Mouse (Mus musculus) olfactory bulb, adult 2 months (tissue): ENCODE measurements around the gene Gtf3c4. TPM values are rescaled to one million over a fixed set of nuclear protein-coding genes. Genes with fewer than 3 reads are reported as not detected.

ENCODE experiments used
- H3K27ac ChIP-seq: fragments of 200-500 bp; 2 replicates; pipeline ENCODE4 v1.5.1; 2012; ENCODE audit warnings: low read depth, low read length; ENCODE audit not compliant: insufficient read depth
- H3K4me1 ChIP-seq: fragments of 200-500 bp; 2 replicates; pipeline ENCODE4 v1.6.1; 2012; ENCODE audit warnings: low read length; ENCODE audit not compliant: control insufficient read depth, insufficient read depth
- H3K4me3 ChIP-seq: fragments of 200-500 bp; 2 replicates; pipeline ENCODE4 v1.5.1; 2012; ENCODE audit warnings: mild to moderate bottlenecking, low read depth, low read length, moderate library complexity; ENCODE audit not compliant: insufficient read depth
- CTCF ChIP-seq: fragments of 200-500 bp; IDR thresholded peaks from 2 replicates; pipeline ENCODE4 v1.5.1; 2012; ENCODE audit warnings: low read depth, mild to moderate bottlenecking, low read length, moderate library complexity; ENCODE audit not compliant: insufficient read depth
- POLR2A ChIP-seq: fragments of 200-500 bp; IDR thresholded peaks from 2 replicates; pipeline ENCODE4 v1.6.1; 2012; ENCODE audit warnings: mild to moderate bottlenecking, low read depth, low read length, moderate library complexity; ENCODE audit not compliant: insufficient read depth
- WGBS: fragments of 180-500 bp; shearing (Covaris S2); methylation state at CpG from one replicate; pipeline ENCODE4 v1.1.7; 2018; 5-methylcytosine and 5-hydroxymethylcytosine counted together
- polyA plus RNA-seq: library from polyadenylated mRNA; stranded (reverse); fragments of >200 nt; gene quantifications from 2 replicates; pipeline ENCODE4 v1.2.4, GENCODE M21; 2012; ENCODE audit warnings: low replicate concordance; ENCODE audit not compliant: missing spikeins, insufficient read depth, insufficient read length

The Gtf3c4 gene
- polyA plus RNA-seq, 1 experiment = not detected

DNA sequence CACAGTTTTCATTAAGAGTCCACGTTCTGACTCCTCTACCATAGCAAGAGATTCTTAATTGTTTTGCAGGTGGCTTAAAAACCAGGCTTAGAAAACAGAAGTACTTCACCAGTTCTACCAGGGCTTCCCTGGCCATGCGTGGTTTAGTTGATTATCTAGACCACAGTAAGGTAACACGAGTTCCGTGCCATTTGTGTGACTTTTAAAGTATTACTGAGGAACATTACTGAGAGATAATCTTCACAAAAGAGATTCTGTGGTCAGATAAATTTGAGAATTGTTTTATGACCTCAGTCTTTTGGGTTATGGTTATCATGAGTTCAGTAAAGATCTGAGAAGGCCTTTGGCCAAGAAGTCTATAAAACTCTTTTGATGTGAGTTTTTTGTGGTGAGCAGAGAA is 19.1 kb upstream of the Gtf3c4 start:
- no peak overlapping the region for H3K4me3 ChIP-seq
- no peak overlapping the region for H3K27ac ChIP-seq
- TF ChIP-seq CTCF = no peak
- no peak for TF ChIP-seq POLR2A
- 93% methylated on average over 4 of the region's 4 CpGs for WGBS
- H3K4me1 ChIP-seq = no peaks in the 10 kb centered on the region

DNA sequence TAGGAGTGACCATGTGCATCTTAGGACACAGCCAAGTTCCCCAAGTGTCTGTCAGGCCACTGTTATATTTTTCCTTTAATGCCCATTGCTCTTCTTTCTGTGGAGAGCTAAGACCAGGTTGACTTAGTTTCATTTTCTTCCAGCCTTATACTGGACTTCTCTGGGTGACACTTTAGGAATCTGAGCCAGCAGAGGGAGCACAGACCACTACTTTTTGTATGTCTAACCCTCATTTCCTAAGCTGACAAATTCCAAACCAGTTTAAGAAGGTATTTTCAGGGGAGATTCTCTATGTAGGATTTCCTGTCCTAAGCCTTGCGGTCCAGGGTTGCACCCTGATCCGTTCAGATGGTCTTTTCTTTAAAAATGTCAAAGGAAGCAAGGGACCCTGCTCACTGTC is 15.6 kb upstream of the Gtf3c4 start:
- TF ChIP-seq CTCF = no peak
- TF ChIP-seq POLR2A = no peak
- Histone ChIP-seq H3K4me1 (no peaks in the 10 kb centered on the region), H3K4me3 (no peak overlapping the region), H3K27ac (no peak overlapping the region)
- WGBS = 92% methylated on average over 2 of the region's 2 CpGs

DNA sequence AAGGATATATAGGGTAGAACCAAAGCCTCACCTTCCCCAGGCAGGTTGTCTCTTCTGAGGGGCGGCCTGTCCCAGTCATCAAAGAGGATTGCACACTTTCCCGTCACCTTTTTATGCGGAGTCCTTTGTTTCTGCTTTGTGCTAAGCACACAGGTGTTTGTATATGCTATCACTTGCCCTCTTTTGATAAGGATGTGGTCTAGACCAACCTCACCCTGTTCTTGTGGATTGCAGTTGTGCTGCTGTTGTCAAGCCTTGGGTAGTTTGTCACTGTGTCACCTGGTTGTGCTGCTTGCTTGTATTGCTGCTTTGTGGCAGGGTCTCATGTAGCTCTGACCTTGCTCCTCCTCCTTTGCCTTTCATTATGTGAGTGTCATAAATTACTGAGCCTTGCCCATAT is 12.4 kb upstream of the Gtf3c4 start:
- TF ChIP-seq CTCF = no peak
- no peak for TF ChIP-seq POLR2A
- Histone ChIP-seq H3K4me3 (no peak overlapping the region), H3K27ac (no peak overlapping the region), H3K4me1 (no peaks in the 10 kb centered on the region)
- WGBS = 92% methylated on average over 3 of the region's 3 CpGs

DNA sequence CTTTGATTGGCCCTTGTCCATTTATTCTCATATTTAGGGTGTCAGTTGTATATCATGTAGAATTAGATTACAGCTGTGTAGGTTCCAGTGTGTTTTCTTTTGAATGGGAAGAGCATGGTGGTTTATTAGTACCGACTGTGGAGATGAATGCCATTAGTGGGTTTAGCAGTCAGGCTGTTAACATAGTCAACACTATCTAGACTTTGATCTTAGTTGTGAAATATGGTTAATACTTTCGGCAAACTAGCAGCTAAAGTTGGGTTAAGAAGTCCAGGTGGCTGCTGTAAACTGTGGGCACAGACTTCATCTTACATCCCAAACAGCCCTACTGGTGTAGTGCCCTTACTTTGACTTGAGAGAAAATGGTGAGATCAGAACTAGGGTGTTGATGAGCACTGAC is 8.7 kb upstream of the Gtf3c4 start:
- TF ChIP-seq CTCF = no peak
- no peak for TF ChIP-seq POLR2A
- no peak overlapping the region for H3K4me3 ChIP-seq
- H3K4me1 ChIP-seq = no peaks in the 10 kb centered on the region
- H3K27ac ChIP-seq = no peak overlapping the region
- 97% methylated on average over 2 of the region's 2 CpGs for WGBS

DNA sequence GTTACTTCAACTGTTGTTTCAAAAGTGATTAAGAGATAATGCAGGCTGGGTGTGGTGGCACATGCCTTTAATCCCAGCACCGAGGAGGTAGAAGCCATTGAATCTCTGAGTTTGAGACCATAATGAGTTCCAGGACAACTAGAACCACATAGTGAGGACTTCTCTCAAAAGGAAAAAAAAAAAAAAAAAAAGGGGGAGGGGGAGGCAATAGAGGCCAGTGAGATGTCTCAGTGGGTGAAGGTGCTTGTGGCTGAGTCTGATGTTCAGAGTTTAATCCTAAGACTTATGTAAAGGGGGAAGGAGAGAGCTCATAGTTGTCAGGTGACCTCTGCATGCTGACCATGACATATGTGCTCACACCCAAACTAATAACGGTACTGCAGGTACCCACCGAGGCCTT is 1.9 kb upstream of the Gtf3c4 start:
- 68% methylated on average over 3 of the region's 3 CpGs for WGBS
- TF ChIP-seq POLR2A (no peak), CTCF (no peak)
- Histone ChIP-seq H3K4me3 (no peak overlapping the region), H3K27ac (no peak overlapping the region), H3K4me1 (no peaks in the 10 kb centered on the region)

DNA sequence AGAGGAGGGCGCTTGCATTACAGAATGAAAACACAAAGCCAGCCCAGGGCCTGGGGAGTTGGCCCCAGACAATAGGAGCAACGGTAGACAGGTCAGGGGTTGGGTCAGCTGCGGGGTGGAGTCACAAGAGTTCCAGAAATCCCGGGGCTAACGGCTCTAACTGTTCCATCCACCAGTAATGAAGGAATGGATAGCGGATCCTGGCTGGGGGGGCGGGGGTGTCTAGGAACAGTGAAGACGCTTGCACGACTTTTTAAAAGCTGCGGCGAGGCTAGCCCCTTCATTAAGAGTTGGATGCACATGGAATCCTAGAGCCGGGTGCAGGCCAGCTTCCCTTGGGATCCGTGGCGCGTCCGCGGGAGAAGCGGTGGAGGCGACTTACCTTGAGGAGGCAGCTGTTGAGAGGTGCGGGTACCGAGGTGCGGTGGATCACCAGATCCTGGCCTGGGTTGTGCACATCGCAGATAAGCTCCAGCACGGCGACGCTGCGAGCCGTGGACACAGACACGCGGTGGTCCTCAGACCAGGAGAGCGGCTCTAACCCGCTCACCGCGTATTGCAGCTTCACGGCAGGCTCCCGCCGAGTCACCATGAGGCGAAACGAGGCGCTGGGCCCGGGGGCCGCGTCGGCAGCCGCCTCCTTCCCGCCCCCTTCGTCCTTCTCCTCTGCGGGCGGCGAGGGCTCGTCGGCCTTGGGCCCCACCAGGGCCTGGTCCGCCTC is 499 bp downstream of the Gtf3c4 start:
- H3K4me1 ChIP-seq = no peaks in the 10 kb centered on the region
- peak overlapping the region; percentile 49; the same call in 1 of the 2 replicates for H3K27ac ChIP-seq
- WGBS = under 1% methylated on average over 52 of the region's 53 CpGs
- peak overlapping the region; percentile 94 for H3K4me3 ChIP-seq
- no peak for TF ChIP-seq POLR2A
- TF ChIP-seq CTCF = no peak

DNA sequence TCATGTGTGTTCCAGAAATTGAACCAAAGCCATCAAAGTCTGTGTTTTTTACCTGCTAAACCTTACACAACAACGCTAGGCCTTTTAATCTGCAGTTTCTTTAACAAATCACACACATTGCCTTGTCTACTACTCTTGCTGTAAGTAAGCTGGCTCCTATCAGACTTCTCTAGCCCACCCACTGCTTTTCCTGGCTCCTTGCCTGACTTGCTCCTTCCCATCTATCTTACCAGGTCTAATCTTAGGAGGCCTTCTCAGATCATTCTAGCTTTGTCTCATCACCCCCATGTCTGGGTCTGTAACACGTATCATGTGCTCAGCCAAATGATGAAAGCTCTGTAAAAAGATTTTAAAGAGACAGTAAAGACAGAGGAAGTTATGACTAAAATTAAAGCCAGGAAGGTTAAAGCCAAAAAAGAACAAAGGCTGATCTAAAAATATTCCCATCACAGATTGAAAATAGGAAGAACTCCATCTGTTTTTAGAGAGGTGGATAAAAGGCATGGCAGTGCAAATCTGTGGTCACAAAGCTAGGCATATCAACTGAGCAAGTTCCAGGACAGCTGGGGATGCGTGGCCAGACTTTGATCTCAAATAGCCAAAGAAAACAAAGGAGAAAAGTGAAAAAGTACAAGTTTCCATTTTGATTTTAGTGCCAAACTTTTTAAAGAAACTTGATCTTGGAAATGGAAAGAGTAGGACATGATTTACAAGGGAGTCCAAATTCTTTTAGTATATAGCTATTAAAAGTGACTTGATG is 3.8 kb downstream of the Gtf3c4 start:
- Histone ChIP-seq H3K27ac (no peak overlapping the region), H3K4me1 (peaks cover 5% of the 10 kb centered on the region; the same call in 1 of the 2 replicates), H3K4me3 (no peak overlapping the region)
- no peak for TF ChIP-seq CTCF
- no peak for TF ChIP-seq POLR2A
- WGBS = 52% methylated on average over 3 of the region's 3 CpGs

DNA sequence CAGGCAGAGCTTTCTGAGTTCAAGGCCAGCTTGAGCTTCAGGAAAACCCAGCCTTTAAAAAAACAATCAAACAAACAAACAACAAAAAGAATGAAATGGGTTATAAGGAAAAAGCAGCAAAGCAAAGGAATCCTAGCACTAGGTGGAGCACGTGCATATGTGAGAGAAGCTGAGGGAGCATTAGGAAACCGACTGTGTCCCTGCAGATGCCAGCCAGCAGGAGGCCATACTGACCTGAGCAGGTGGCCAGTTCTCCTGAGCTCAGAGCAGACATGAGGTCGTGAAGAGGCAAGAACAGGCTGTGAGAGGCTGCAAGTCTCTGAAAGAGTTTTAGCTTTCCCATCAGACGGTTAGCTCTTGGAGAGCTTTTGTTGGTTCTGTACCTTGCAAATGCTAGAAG is 10.9 kb downstream of the Gtf3c4 start:
- TF ChIP-seq CTCF = no peak
- TF ChIP-seq POLR2A = no peak
- Histone ChIP-seq H3K4me3 (no peak overlapping the region), H3K27ac (no peak overlapping the region), H3K4me1 (peaks cover 5% of the 10 kb centered on the region; the same call in 1 of the 2 replicates)
- WGBS = 41% methylated on average over 4 of the region's 4 CpGs

DNA sequence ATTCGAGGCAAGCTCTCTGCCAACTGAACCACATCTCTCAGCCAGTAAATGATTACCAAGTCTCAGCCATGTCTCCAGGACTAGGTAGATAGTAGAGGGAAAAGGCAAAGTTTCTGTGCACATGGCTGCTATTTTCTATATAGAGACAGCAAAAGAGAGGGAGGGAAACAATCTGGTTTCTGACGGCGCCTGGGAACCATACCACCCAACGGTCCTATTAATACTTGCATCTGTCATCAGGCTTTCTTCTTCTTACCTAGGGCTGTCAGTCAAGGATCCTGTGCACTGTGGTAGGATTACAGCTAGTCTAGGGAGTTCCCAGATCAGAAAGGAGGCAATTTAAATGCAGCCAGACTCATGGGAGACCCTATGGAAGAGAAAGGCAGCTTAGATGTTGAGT is 21.3 kb downstream of the Gtf3c4 start:
- TF ChIP-seq CTCF = no peak
- TF ChIP-seq POLR2A = no peak
- Histone ChIP-seq H3K27ac (no peak overlapping the region), H3K4me1 (no peaks in the 10 kb centered on the region), H3K4me3 (no peak overlapping the region)
- WGBS = 83% methylated on average over 4 of the region's 4 CpGs
